Mouse (Mus musculus): ENCODE results near the gene Ptrhd1.
"Not testable (repeated sequence)": the region's sequence is repeated elsewhere in the genome, so short reads cannot be mapped to it uniquely, and the experiment has no call there.

Ptrhd1 gene

GRCm38 (mm10) chr12:4233572-4234508, at the start of gene Ptrhd1, which contains the start of gene Cenpo:
TSS of gene Ptrhd1 (plus strand) at chr12:4234027.
TSS of gene Cenpo (minus strand) at chr12:4234294.
- DNase-seq (ENCODE audit: low spot score in 2 of 2) = peak; percentile 96 to 97

DNA sequence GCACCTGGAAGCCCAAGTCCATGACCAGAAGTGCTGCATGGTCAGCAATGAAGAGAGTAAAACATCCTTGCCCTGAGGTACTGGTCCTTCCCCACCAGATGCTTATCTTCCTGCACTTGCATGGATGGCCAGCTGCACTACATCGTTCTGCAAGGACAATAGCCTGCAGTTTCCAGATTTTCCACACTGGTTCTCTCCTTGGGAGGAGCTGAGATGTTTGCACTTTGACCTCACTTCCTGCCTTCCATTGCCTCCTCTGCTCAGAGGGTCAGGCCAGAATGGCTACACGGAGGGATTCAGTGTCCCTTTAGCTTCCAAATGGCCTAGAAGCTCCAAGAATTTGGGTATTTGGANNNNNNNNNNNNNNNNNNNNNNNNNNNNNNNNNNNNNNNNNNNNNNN, 49.2 kb upstream of the Ptrhd1 start:
- DNase-seq (ENCODE audit: low spot score in 2 of 2) = no peak

DNA sequence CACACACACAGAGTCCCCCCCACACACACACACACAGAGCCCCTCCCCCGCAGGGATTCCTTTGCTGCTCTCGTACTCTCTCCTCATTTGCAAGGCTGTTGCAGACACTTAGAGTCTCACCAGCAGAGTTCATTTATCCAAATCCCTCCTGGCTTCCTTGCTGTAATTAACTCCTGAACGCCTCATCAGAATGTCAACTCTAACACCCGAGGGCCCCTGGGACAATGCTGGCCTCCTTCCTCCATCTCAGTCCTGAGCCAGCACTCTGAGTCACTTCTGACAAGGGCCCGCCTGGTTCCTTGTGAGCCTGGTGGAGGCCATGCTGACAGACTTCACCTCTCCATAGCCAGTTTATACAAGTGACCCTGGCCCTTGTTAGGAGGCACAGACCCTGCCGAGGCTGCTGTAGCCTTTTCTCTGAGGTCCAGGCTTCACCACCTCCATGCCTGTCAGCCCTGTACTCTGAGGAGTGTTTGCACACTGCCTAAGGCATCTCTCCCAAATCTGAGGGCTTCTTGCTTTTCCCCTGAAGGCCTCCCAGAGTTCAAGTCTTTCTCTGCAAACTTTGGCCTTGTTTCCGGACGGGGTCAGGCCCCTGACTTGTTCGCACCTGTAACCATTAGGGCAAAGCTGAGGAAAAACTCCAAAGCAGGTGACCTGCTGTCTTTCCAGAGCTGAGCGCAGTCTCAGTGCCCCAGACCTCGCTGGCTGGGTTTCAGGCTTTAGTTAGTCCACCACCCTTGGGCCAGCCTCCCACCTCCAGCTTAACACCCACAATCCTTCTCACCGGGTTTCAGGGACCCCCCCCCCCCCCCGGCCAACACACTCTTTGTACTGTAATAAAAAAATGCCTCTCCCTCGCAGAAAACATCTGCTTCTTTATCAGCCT, 45.4 kb upstream of the Ptrhd1 start:
- no peak for DNase-seq (ENCODE audit: low spot score in 2 of 2)

GRCm38 (mm10) chr12:4189060-4189447, 44.8 kb upstream of the Ptrhd1 start:
- no peak for DNase-seq (ENCODE audit: low spot score in 2 of 2)

DNA sequence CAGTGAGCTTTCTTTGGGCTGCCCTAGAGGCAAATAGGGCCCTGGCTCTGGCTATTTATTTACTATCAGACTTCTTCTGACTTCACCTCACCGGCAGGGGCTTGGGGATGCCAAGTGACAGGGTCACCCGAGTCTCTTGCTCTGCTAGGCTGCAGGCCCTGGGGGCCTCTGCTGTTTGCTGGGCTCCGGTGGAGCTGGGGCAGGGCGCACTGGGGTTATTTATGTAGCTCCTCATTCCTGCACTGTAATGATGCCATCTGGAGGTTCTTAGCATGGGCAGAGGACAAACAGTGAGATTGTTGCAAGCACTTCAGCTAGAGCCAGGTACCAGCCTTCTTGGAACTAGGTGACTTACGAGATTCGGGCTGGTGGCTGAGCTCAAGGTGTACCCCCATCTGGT, 41.3 kb upstream of the Ptrhd1 start:
- DNase-seq (ENCODE audit: low spot score in 2 of 2) = no peak

- DNase-seq (ENCODE audit: low spot score in 2 of 2) = no peak
These were observed 40.6 kb upstream of the Ptrhd1 start for GRCm38 (mm10) chr12:4193025-4193740.

- DNase-seq (ENCODE audit: low spot score in 2 of 2) = no peak
These were observed 39.2 kb upstream of the Ptrhd1 start for GRCm38 (mm10) chr12:4194643-4195042.

- DNase-seq (ENCODE audit: low spot score in 2 of 2) = no peak
These were observed 35.1 kb upstream of the Ptrhd1 start for GRCm38 (mm10) chr12:4198702-4199101.

DNA sequence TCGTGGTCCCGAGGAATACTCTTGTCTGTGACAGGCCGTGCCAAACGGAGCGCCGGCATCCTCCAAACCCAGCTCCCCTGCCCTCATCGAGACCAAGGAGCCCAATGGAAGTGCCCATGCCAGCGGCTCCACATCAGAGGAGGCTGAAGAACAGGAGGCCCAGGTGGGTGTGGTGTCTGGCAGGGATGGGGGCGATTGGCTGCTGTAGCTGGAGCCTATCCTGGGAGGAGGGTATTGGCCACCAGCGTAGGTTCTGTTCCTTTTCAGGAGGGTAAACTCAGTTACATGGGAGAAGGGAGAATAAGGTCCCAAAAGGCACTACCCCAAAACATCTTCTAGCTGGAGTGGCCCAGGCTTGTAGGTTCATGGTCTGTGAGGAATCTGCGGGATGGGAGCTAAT, 34.6 kb upstream of the Ptrhd1 start:
- DNase-seq (ENCODE audit: low spot score in 2 of 2) = no peak

DNA sequence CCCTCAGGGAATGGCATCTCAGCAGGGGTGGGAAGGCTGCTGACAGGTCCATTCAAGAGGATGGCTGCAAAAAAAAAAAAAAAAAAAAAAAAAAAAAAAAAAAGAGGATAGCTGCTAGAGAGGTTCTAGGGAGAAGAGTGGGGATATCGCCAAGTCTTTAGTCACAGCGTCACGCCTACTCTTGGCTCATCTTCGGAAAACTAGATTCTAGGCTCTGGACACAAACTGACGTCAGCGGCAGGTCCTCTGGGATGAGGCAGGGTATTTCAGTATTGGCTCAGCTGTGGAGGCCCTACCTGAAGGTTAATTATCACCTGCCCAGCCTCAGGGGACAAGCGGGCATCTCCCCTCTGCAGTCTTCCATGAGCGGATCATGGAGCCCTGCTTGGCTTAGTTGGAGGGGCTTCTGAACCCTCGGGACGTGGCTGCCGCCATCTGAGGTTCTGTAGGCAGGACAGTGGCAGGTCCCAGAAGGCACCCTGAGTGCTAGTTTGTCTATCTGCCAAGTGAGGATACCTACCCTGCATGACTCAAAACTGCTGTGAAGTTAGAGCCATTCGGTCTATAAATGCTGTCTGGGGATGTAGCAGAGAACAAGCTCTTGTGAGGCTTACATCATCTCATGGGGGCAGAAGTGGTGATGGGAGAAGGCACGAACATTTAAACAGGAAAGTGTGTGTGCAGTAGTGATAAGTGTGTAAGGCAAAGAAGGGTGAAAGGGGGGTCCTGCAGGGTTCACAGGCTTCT, 32.2 kb upstream of the Ptrhd1 start:
- no peak for DNase-seq (ENCODE audit: low spot score in 2 of 2)

GRCm38 (mm10) chr12:4202206-4202605, 31.6 kb upstream of the Ptrhd1 start:
- DNase-seq (ENCODE audit: low spot score in 2 of 2) = no peak

- DNase-seq (ENCODE audit: low spot score in 2 of 2) = no peak
These were observed 27.7 kb upstream of the Ptrhd1 start for GRCm38 (mm10) chr12:4206106-4206505.

DNA sequence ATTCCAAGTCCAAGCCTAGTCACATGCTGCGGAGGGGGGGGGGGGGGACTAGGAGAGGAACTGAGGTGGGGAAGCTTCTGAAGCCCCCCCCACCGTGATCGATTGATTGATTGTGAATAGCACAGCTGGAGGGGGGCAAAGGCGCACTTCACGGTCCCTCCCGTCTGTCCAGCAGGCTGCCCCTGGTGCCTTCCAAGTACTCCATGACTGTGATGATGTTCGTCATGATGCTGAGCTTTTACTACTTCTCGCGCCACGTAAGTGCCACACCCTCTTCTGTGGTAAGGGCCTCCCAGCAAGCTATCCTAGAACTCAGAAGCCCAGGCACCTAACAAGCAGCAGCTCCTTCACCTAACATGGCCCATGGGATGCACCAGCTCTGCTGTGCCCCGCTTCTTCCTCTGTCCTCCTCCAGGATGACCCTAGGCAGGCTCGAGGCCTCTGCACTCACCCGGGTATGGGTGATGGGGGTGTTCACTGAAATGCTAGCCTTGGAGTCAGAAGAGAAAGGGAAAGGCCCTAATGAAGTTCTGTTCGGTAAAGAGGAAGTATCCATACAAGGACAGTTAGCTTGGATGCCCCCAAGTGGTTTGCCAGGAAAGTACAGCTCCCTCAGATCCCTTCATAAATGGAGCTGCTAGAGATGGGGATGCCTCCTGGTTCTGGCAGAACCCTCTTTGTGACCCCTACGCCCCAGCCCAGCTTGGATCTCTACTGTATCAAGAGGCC, 25.3 kb upstream of the Ptrhd1 start:
- DNase-seq (ENCODE audit: low spot score in 2 of 2) = peak; percentile 24 to 55

DNA sequence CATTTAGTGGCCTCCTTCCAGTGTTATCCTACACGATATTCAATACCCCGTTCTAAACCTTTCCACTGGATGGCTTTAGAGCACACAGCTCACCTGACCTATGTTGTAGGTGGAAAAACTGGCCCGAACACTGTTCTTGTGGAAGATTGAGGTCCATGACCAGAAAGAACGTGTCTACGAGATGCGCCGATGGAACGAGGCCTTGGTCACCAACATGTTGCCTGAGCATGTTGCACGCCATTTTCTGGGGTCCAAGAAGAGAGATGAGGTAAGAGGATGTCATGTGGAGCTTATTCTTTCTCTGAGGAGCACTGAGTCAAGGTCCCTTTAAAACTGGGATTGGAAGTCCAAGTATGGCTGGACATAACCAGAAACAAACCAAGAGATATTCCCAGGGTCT, 24.6 kb upstream of the Ptrhd1 start:
- no peak for DNase-seq (ENCODE audit: low spot score in 2 of 2)

DNA sequence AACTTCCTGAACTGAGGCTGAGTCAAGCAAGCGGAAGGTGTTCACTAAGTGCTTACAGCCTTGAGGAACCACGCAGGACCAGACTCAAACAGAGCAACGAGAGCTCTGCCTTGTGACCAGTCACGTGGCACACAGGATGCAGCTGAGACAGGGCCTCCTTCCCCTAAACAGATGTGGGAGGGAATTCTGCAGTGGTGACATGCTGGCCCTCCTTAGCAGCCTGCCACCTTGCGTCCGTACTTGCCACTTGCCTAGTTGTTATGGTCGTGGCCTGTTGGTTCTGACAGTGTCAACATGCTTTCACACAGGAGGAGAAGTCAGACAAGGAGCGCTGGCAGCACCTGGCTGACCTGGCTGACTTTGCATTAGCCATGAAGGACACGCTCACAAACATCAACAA, 22.7 kb upstream of the Ptrhd1 start:
- DNase-seq (ENCODE audit: low spot score in 2 of 2) = peak in 1 of 2 experiments; percentile 68

- no peak for DNase-seq (ENCODE audit: low spot score in 2 of 2)
These were observed 20.9 kb upstream of the Ptrhd1 start for GRCm38 (mm10) chr12:4212908-4213307.

DNA sequence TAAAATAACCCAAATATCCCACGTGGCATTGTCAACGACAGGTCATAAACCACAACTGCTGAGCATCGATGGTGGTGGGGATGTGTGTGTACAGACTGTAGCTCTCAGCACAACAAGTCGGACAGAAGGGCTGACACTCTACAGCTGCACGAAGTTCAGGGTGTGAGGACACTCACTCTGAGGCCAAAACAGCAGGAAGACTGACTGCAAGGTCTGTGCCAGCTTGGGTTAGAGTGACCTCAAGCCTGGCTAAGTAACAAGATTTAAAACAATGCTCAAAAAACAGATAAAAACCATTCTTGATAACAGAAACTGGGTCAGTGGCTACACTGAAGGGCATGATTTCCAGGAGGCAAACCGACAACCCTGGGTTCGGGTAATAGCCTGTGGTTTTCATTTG, 3.7 kb upstream of the Ptrhd1 start:
- DNase-seq (ENCODE audit: low spot score in 2 of 2) = no peak

DNA sequence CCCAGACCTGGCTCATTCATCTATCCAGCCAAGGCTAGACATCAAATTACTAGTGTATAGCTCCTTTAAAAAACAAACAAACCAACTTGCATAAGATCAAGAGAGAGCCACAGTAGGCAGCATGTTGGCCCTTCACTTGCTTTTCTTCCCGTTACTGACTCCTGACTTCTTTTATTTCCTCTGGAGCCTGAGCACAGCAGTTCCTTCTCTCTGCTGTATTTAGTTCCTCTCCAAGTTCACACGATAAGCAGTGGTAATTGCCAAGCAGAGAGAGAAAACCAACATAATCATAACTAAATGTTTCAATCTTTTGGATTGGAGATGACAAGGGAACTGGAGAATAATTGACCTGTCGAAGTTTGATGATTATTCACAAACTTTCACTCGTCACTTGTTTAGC, 1.1 kb upstream of the Ptrhd1 start:
- DNase-seq (ENCODE audit: low spot score in 2 of 2) = no peak

- DNase-seq (ENCODE audit: low spot score in 2 of 2) = no peak
These were observed 3.7 kb downstream of the Ptrhd1 start for GRCm38 (mm10) chr12:4237481-4237880.

DNA sequence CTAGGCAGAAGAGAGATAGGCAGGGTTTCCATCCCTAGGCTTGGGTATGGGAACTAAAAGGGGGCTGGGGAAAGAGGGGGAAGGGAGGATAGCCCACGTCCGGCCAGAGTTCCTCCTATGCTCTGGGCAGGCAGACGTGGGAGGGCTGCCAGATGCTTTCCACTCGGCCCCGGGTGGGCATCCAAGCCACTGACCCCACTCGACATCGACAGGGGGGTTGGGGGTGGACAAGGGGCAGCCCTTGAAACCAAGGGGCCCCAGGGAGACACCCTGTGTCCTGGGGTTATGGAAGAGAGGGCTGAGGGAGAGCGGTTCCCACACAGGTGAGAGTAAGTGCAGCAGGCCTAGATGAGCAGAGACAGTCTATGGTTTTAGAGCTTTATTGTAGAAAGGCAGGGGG, 6.5 kb downstream of the Ptrhd1 start:
- DNase-seq (ENCODE audit: low spot score in 2 of 2) = not testable (repeated sequence)

- DNase-seq (ENCODE audit: low spot score in 2 of 2) = no peak
These were observed 10.0 kb downstream of the Ptrhd1 start for GRCm38 (mm10) chr12:4243805-4244204.

Measured in natural killer cell, adult 2 months (primary cell).